Mouse (Mus musculus) liver, postnatal 0 days (tissue): ENCODE measurements around the gene Fgf8. TPM values are rescaled to one million over a fixed set of nuclear protein-coding genes. Genes with fewer than 3 reads are reported as not detected.
A peak's percentile ranks its signal among the peaks of the same experiment; 100 is the strongest.

Source experiments
- ATAC-seq: fragments of 200-750 bp; cut with Nextera tagmentation; 2 replicates; pipeline ENCODE4 v1.8.0; 2017; ENCODE audit warnings: mild to moderate bottlenecking, moderate library complexity
- DNase-seq: peaks from one replicate; pipeline ENCODE4 v3.0.0-alpha.2; 2016
- H3K27ac ChIP-seq: fragments of 300-500 bp; sonication (generic); 2 replicates; pipeline ENCODE4 v1.5.1; 2014; ENCODE audit warnings: antibody characterized with exemption, moderate library complexity, mild to moderate bottlenecking, low read depth
- H3K27me3 ChIP-seq: fragments of 300-500 bp; sonication (generic); 2 replicates; pipeline ENCODE4 v1.6.1; 2014; ENCODE audit warnings: low read length, control low read depth, mixed read lengths; ENCODE audit not compliant: insufficient read depth
- H3K36me3 ChIP-seq: fragments of 300-500 bp; sonication (generic); replicated peaks from 2 replicates; pipeline ENCODE4 v1.6.1; 2014; ENCODE audit warnings: mild to moderate bottlenecking, control low read depth, low read length, moderate library complexity, mixed read lengths; ENCODE audit not compliant: insufficient read depth
- H3K4me1 ChIP-seq: fragments of 300-500 bp; sonication (generic); 2 replicates; pipeline ENCODE4 v1.6.1; 2014; ENCODE audit warnings: antibody characterized with exemption, mild to moderate bottlenecking, control low read depth; ENCODE audit not compliant: insufficient read depth
- H3K4me2 ChIP-seq: fragments of 300-500 bp; sonication (generic); 2 replicates; pipeline ENCODE4 v1.6.1; 2014; ENCODE audit warnings: low read depth, mild to moderate bottlenecking, low read length, moderate library complexity, mixed read lengths
- H3K4me3 ChIP-seq: fragments of 300-500 bp; sonication (generic); 2 replicates; pipeline ENCODE4 v1.5.1; 2014; ENCODE audit warnings: low read depth, low read length
- H3K9ac ChIP-seq: fragments of 300-500 bp; sonication (generic); replicated peaks from 2 replicates; pipeline ENCODE4 v1.6.1; 2014; ENCODE audit warnings: mild to moderate bottlenecking, moderate library complexity
- H3K9me3 ChIP-seq: fragments of 300-500 bp; sonication (generic); 2 replicates; pipeline ENCODE4 v1.6.1; 2016; ENCODE audit warnings: mild to moderate bottlenecking, control low read depth, low read length, mixed read lengths
- CTCF ChIP-seq: sonication (generic); IDR thresholded peaks from 2 replicates; pipeline ENCODE4 v1.5.1; 2016; ENCODE audit warnings: antibody characterized with exemption, low read depth
- EP300 ChIP-seq: IDR thresholded peaks from 2 replicates; pipeline ENCODE4 v1.6.1; 2016; ENCODE audit warnings: antibody characterized with exemption, low read depth, mild to moderate bottlenecking
- WGBS: fragments of 180-500 bp; shearing (Covaris S2); extraction: QIAGEN DNeasy Blood & Tissue Kit; methylation state at CpG from one replicate; pipeline ENCODE4 v1.1.7; 2014; ENCODE audit not compliant: insufficient replicate concordance; 5-methylcytosine and 5-hydroxymethylcytosine counted together
- polyA plus RNA-seq: library from polyadenylated mRNA; unstranded; fragments of >200 nt; fragmentation: Nextera tagmentation; extraction: Ambion mirVana; gene quantifications from 2 replicates; pipeline ENCODE4 v1.2.1, GENCODE M21; 2015

The Fgf8 gene
- polyA plus RNA-seq, 1 experiment from 2014 or later: not detected

GRCm38 (mm10) chr19:45738521-45738920 lies 4.2 kb downstream of the Fgf8 start:
- Histone ChIP-seq H3K9me3 (no peaks in the 10 kb centered on the region), H3K4me1 (peaks cover 9% of the 10 kb centered on the region), H3K27me3 (peaks cover 93% of the 10 kb centered on the region), H3K4me3 (no peak overlapping the region), H3K27ac (no peak overlapping the region), H3K36me3 (no peaks in the 10 kb centered on the region), H3K9ac (no peak overlapping the region), H3K4me2 (no peak overlapping the region)
- ATAC-seq (no peak), DNase-seq (no peak)
- TF ChIP-seq EP300 (no peak), CTCF (no peak)
- WGBS: 70% methylated on average over 5 of the region's 5 CpGs

GRCm38 (mm10) chr19:45737846-45738484 lies 4.8 kb downstream of the Fgf8 start:
- no peaks in the 10 kb centered on the region for H3K36me3 ChIP-seq
- no peak overlapping the region for H3K27ac ChIP-seq
- DNase-seq: no peak
- no peak for ATAC-seq
- no peak overlapping the region for H3K9ac ChIP-seq
- peaks cover 8% of the 10 kb centered on the region for H3K4me1 ChIP-seq
- WGBS: 78% methylated on average over 10 of the region's 10 CpGs
- H3K4me2 ChIP-seq: no peak overlapping the region
- TF ChIP-seq EP300 (no peak), CTCF (no peak)
- peaks cover 92% of the 10 kb centered on the region for H3K27me3 ChIP-seq
- H3K4me3 ChIP-seq: no peak overlapping the region
- no peaks in the 10 kb centered on the region for H3K9me3 ChIP-seq

- DNase-seq (no peak), ATAC-seq (no peak; the same call in 1 of the 2 replicates)
- H3K27ac ChIP-seq: no peak overlapping the region
- 0 out of 2 replicates have a peak overlapping the region, but pooled peaks have one; percentile 11 for H3K9ac ChIP-seq
- no peaks in the 10 kb centered on the region for H3K36me3 ChIP-seq
- peaks cover 7% of the 10 kb centered on the region for H3K4me1 ChIP-seq
- no peaks in the 10 kb centered on the region for H3K9me3 ChIP-seq
- peaks cover 92% of the 10 kb centered on the region for H3K27me3 ChIP-seq
- WGBS: 27% methylated on average over 21 of the region's 23 CpGs
- TF ChIP-seq EP300: no peak
- no peak for TF ChIP-seq CTCF
- H3K4me3 ChIP-seq: no peak overlapping the region
- peak overlapping the region; percentile 32; the same call in 1 of the 2 replicates for H3K4me2 ChIP-seq
Measured at GRCm38 (mm10) chr19:45737208-45737845, 5.4 kb downstream of the Fgf8 start.

- Histone ChIP-seq H3K4me3 (no peak overlapping the region), H3K9me3 (no peaks in the 10 kb centered on the region), H3K4me2 (peak overlapping the region; percentile 32; the same call in 1 of the 2 replicates), H3K9ac (0 out of 2 replicates have a peak overlapping the region, but pooled peaks have one; percentile 11), H3K27me3 (peaks cover 88% of the 10 kb centered on the region), H3K36me3 (no peaks in the 10 kb centered on the region), H3K27ac (no peak overlapping the region), H3K4me1 (peaks cover 7% of the 10 kb centered on the region)
- TF ChIP-seq EP300 (no peak), CTCF (no peak)
- DNase-seq (peak; percentile 52), ATAC-seq (peak; percentile 50; the same call in 1 of the 2 replicates)
- 1% methylated on average over 28 of the region's 28 CpGs for WGBS
Measured at GRCm38 (mm10) chr19:45736855-45737207, 5.9 kb downstream of the Fgf8 start.

- H3K27me3 ChIP-seq: peaks cover 86% of the 10 kb centered on the region
Measured at GRCm38 (mm10) chr19:45736241-45736640, 6.5 kb downstream of the Fgf8 start.

GRCm38 (mm10) chr19:45734762-45735161 lies 8.0 kb downstream of the Fgf8 start:
- H3K36me3 ChIP-seq: no peaks in the 10 kb centered on the region
- no peak overlapping the region for H3K4me2 ChIP-seq
- no peak overlapping the region for H3K4me3 ChIP-seq
- peaks cover 7% of the 10 kb centered on the region for H3K4me1 ChIP-seq
- no peaks in the 10 kb centered on the region for H3K9me3 ChIP-seq
- no peak for DNase-seq
- WGBS: 53% methylated on average over 7 of the region's 7 CpGs
- TF ChIP-seq CTCF: no peak
- no peak for TF ChIP-seq EP300
- H3K27me3 ChIP-seq: peaks cover 78% of the 10 kb centered on the region
- no peak for ATAC-seq
- H3K9ac ChIP-seq: no peak overlapping the region
- H3K27ac ChIP-seq: no peak overlapping the region

More at GRCm38 (mm10) chr19:45736241-45736640, 6.5 kb downstream of the Fgf8 start:
- ATAC-seq (no peak), DNase-seq (no peak)
- Histone ChIP-seq H3K9me3 (no peaks in the 10 kb centered on the region), H3K4me1 (peaks cover 7% of the 10 kb centered on the region), H3K4me3 (no peak overlapping the region), H3K4me2 (no peak overlapping the region), H3K27ac (no peak overlapping the region), H3K9ac (no peak overlapping the region), H3K36me3 (no peaks in the 10 kb centered on the region)
- TF ChIP-seq CTCF: no peak
- no peak for TF ChIP-seq EP300
- WGBS: 73% methylated on average over 1 of the region's 1 CpGs
